ENCODE assay signal across 7 mouse cellular contexts in the genomic region with DNA sequence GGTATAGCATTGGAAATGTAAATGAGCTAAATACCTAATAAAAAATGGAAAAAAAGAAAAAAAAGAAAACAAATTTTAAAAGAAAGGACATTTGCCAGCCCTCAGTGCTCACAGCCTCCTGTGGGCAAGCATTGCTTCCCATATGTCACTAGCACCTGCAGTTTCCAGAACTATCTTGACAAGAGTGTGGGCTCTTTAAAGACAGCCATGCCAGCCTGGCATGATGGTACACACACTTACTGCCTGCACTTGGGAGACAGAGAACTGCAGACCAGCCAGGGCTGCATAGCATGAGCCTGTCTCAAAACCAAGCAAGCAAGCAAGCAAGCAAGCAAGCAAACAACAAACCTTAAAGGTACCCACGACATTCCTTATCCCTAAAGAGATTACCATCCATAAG. TPM values are rescaled to one million over a fixed set of nuclear protein-coding genes. Genes with fewer than 3 reads are reported as not detected.
DNase-seq lines count a peak whose midpoint lies in the region; ATAC-seq and TF ChIP-seq lines count a peak whose summit lies in the region.

No protein-coding gene starts in this region.

- no peak for ATAC-seq in lung, embryonic 14.5 days (ENCODE audit: insufficient read depth)
- ATAC-seq in limb, embryonic 12.5 days (ENCODE audit: insufficient number of reproducible peaks, insufficient read depth, low FRiP score, low TSS enrichment, low read depth) = no peak
- ATAC-seq in stomach, embryonic 14.5 days (ENCODE audit: insufficient number of reproducible peaks, insufficient read depth, low FRiP score, low read depth) = no peak

- no peaks in the 10 kb centered on the region for H3K27me3 ChIP-seq in lung, embryonic 14.5 days (ENCODE audit: insufficient read depth, low read length)
- peaks cover 17% of the 10 kb centered on the region for H3K27me3 ChIP-seq in forebrain, embryonic 10.5 days (ENCODE audit: poor library complexity, severe bottlenecking)
- peaks cover 26% of the 10 kb centered on the region for H3K27me3 ChIP-seq in limb, embryonic 12.5 days
- no peaks in the 10 kb centered on the region for H3K27me3 ChIP-seq in stomach, embryonic 14.5 days (ENCODE audit: control insufficient read depth, insufficient read depth, low read length)

- WGBS in lung, embryonic 14.5 days = 44% methylated on average over 1 of the region's 1 CpGs
- WGBS in forebrain, embryonic 10.5 days = 67% methylated on average over 1 of the region's 1 CpGs
- 50% methylated on average over 1 of the region's 1 CpGs for WGBS in limb, embryonic 12.5 days
- 50% methylated on average over 1 of the region's 1 CpGs for WGBS in stomach, embryonic 14.5 days

- peak overlapping the region; percentile 99 for H3K4me2 ChIP-seq in lung, embryonic 14.5 days
- H3K4me2 ChIP-seq in limb, embryonic 12.5 days = peak overlapping the region; percentile 97
- peak overlapping the region; percentile 97 for H3K4me2 ChIP-seq in stomach, embryonic 14.5 days (replicated peaks; ENCODE audit: low read depth, low read length)

- H3K27ac ChIP-seq in lung, embryonic 14.5 days (ENCODE audit: low read depth) = no peak overlapping the region
- H3K27ac ChIP-seq in forebrain, embryonic 10.5 days = no peak overlapping the region
- H3K27ac ChIP-seq in limb, embryonic 12.5 days = no peak overlapping the region
- H3K27ac ChIP-seq in stomach, embryonic 14.5 days (ENCODE audit: low read length) = no peak overlapping the region

- no peaks in the 10 kb centered on the region for H3K9me3 ChIP-seq in lung, embryonic 14.5 days (ENCODE audit: low read depth, low read length)
- H3K9me3 ChIP-seq in forebrain, embryonic 10.5 days = no peaks in the 10 kb centered on the region
- H3K9me3 ChIP-seq in limb, embryonic 12.5 days = no peaks in the 10 kb centered on the region
- H3K9me3 ChIP-seq in stomach, embryonic 14.5 days (ENCODE audit: control insufficient read depth, low read depth, low read length) = no peaks in the 10 kb centered on the region

- DNase-seq in lung, embryonic 14.5 days = no peak
- DNase-seq in lung, postnatal 36 days = no peak
- DNase-seq in forebrain, embryonic 10.5 days (ENCODE audit: extremely low spot score, low spot score) = no peak
- no peak for DNase-seq in spleen, postnatal 36 days (ENCODE audit: low spot score in 2 of 2)
- no peak for DNase-seq in thymus, postnatal 36 days

- H3K4me3 ChIP-seq in lung, embryonic 14.5 days (ENCODE audit: low read depth, low read length) = peak overlapping the region; percentile 80
- H3K4me3 ChIP-seq in forebrain, embryonic 10.5 days = peak overlapping the region; percentile 85
- H3K4me3 ChIP-seq in limb, embryonic 12.5 days (replicated peaks) = peak overlapping the region; percentile 76
- peak overlapping the region; percentile 79; the same call in 1 of the 2 replicates for H3K4me3 ChIP-seq in stomach, embryonic 14.5 days (ENCODE audit: low read depth, low read length)

- peak overlapping the region; percentile 69 for H3K9ac ChIP-seq in lung, embryonic 14.5 days
- peak overlapping the region; percentile 34; the same call in 1 of the 2 replicates for H3K9ac ChIP-seq in limb, embryonic 12.5 days (replicated peaks)
- H3K9ac ChIP-seq in stomach, embryonic 14.5 days (replicated peaks; ENCODE audit: low read depth, low read length) = no peak overlapping the region

- peaks cover 3% of the 10 kb centered on the region; the same call in 1 of the 2 replicates for H3K36me3 ChIP-seq in lung, embryonic 14.5 days (ENCODE audit: insufficient read depth)
- no peaks in the 10 kb centered on the region for H3K36me3 ChIP-seq in forebrain, embryonic 10.5 days (replicated peaks)
- H3K36me3 ChIP-seq in limb, embryonic 12.5 days = no peaks in the 10 kb centered on the region
- H3K36me3 ChIP-seq in stomach, embryonic 14.5 days (ENCODE audit: control insufficient read depth, insufficient read depth, low read length) = no peaks in the 10 kb centered on the region

- H3K4me1 ChIP-seq in lung, embryonic 14.5 days (ENCODE audit: insufficient read depth) = peaks cover 9% of the 10 kb centered on the region; the same call in 1 of the 2 replicates
- H3K4me1 ChIP-seq in forebrain, embryonic 10.5 days = peaks cover 83% of the 10 kb centered on the region
- H3K4me1 ChIP-seq in limb, embryonic 12.5 days (replicated peaks) = peaks cover 36% of the 10 kb centered on the region
- peaks cover 19% of the 10 kb centered on the region; the same call in 1 of the 2 replicates for H3K4me1 ChIP-seq in stomach, embryonic 14.5 days (ENCODE audit: control insufficient read depth, insufficient read depth, low read length)

- no peak for TF ChIP-seq CTCF in lung, embryonic 14.5 days (IDR thresholded peaks at IDR 0.05; ENCODE audit: low read depth)

RNA-seq across cellular contexts. Expression of a gene that starts 2.1 kb away (rescaled TPM):
- 27.3 and 28.8 TPM in 2 replicates for polyA plus RNA-seq in lung, embryonic 14.5 days (2014; fragmentation: Nextera tagmentation; extraction: Ambion mirVana)
- 27.4 and 30.5 TPM in 2 replicates for polyA plus RNA-seq in forebrain, embryonic 10.5 days (2016; fragmentation: Nextera tagmentation; extraction: Ambion mirVana)
- polyA plus RNA-seq in limb, embryonic 12.5 days (2016; fragmentation: Nextera tagmentation; extraction: Ambion mirVana) = 13.4 and 18.2 TPM in 2 replicates
- 17.1 and 19.7 TPM in 2 replicates for polyA plus RNA-seq in stomach, embryonic 14.5 days (2014; fragmentation: Nextera tagmentation; extraction: Ambion mirVana)

RNA-seq across cellular contexts. Expression of a gene that starts 39.3 kb away (rescaled TPM):
- not detected in 2 replicates for polyA plus RNA-seq in lung, embryonic 14.5 days (2014; fragmentation: Nextera tagmentation; extraction: Ambion mirVana)
- not detected in 2 replicates for polyA plus RNA-seq in forebrain, embryonic 10.5 days (2016; fragmentation: Nextera tagmentation; extraction: Ambion mirVana)
- polyA plus RNA-seq in limb, embryonic 12.5 days (2016; fragmentation: Nextera tagmentation; extraction: Ambion mirVana) = 0.18 and 0.51 TPM in 2 replicates
- polyA plus RNA-seq in stomach, embryonic 14.5 days (2014; fragmentation: Nextera tagmentation; extraction: Ambion mirVana) = not detected in 2 replicates

RNA-seq across cellular contexts. Expression of a gene that starts 44.1 kb away (rescaled TPM):
- 42.1 and 43.8 TPM in 2 replicates for polyA plus RNA-seq in lung, embryonic 14.5 days (2014; fragmentation: Nextera tagmentation; extraction: Ambion mirVana)
- 44.1 and 56.4 TPM in 2 replicates for polyA plus RNA-seq in forebrain, embryonic 10.5 days (2016; fragmentation: Nextera tagmentation; extraction: Ambion mirVana)
- 41.7 and 42.3 TPM in 2 replicates for polyA plus RNA-seq in limb, embryonic 12.5 days (2016; fragmentation: Nextera tagmentation; extraction: Ambion mirVana)
- polyA plus RNA-seq in stomach, embryonic 14.5 days (2014; fragmentation: Nextera tagmentation; extraction: Ambion mirVana) = 33.8 and 42.4 TPM in 2 replicates
